In genomic region chr1:13993825-13994509, GRCm38 (mm10) we compare ENCODE assay signal across 20 mouse cellular contexts.
"Had no signal": no experiment of that assay in that cellular context is flagged by ENCODE, and none has a peak within 500 bp of the region (broad histone marks: within the 10 kb centered on the region; RNA-seq: fewer than 3 reads in every experiment).

No protein-coding gene starts in this region.

- H3K27me3 ChIP-seq: limb, embryonic 12.5 days; limb, embryonic 15.5 days; neural tube, embryonic 13.5 days; stomach, embryonic 15.5 days had no signal

- H3K9me3 ChIP-seq: limb, embryonic 12.5 days; limb, embryonic 15.5 days; neural tube, embryonic 13.5 days; stomach, embryonic 15.5 days had no signal

- H3K4me2 ChIP-seq: limb, embryonic 12.5 days; limb, embryonic 15.5 days; liver, embryonic 11.5 days; lung, embryonic 14.5 days; neural tube, embryonic 13.5 days; stomach, embryonic 15.5 days had no signal

- DNase-seq: kidney, adult 18-20 months; kidney, adult 9 months; kidney, postnatal 14 days; kidney, postnatal 4 days; left cerebral cortex, postnatal 4 days; liver, postnatal 0 days; lung, embryonic 14.5 days; lung, postnatal 36 days; retina, postnatal 1 day; right cerebral cortex, postnatal 25 days; spleen, adult 18-20 months; thymus, postnatal 25 days had no signal

- H3K27ac ChIP-seq: limb, embryonic 12.5 days; limb, embryonic 15.5 days; liver, embryonic 14.5 days; neural tube, embryonic 13.5 days; stomach, embryonic 15.5 days had no signal

- H3K4me3 ChIP-seq: limb, embryonic 12.5 days; limb, embryonic 15.5 days; myocyte; neural tube, embryonic 13.5 days; stomach, embryonic 15.5 days had no signal

- H3K4me1 ChIP-seq: limb, embryonic 12.5 days; limb, embryonic 15.5 days; stomach, embryonic 15.5 days had no signal

- H3K36me3 ChIP-seq: limb, embryonic 12.5 days; limb, embryonic 15.5 days; neural tube, embryonic 13.5 days; stomach, embryonic 15.5 days had no signal

- H3K9ac ChIP-seq: limb, embryonic 12.5 days; limb, embryonic 15.5 days; liver, embryonic 14.5 days; liver, postnatal 0 days; lung, embryonic 14.5 days; neural tube, embryonic 13.5 days; stomach, embryonic 15.5 days had no signal

- ATAC-seq: liver, postnatal 0 days; lung, postnatal 0 days had no signal
